Mouse (Mus musculus): ENCODE measurements at regions not wholly inside any gene's neighbourhood (a gene's known extent, or its start where the extent isn't known, plus 50 kb on each side); places are given as distances from the start of the nearest gene placed in this dataset.

DNA sequence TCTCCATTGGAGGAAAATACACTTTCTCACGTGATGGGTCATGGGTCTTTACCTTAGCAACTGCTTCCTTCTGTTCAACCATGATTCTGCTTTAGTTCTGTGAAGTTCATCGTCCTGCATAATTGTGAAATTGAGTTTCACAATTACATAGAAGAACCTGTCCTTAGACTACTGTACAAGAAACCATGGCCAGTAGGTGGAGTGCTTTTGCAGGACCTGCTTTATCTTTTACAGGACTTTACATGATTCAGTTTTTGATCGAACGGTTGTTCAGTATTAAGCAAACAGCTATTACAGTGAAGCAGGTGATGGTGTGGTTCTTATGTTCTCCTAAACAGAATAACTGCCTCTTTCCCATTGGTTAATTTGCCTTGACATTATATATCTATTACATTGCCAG is 910.2 kb upstream of the Tacstd2 start:
- Histone ChIP-seq H3K9ac (replicated peaks) (no peak overlapping the region), H3K9me3 (ENCODE audit: low read length) (peaks cover 2% of the 10 kb centered on the region; the same call in 1 of the 2 replicates), H3K27ac (ENCODE audit: low read depth) (no peak overlapping the region), H3K4me2 (ENCODE audit: low read depth, low read length) (no peak overlapping the region), H3K27me3 (ENCODE audit: insufficient read depth, low read length) (no peaks in the 10 kb centered on the region), H3K36me3 (replicated peaks; ENCODE audit: insufficient read depth, low read length) (no peaks in the 10 kb centered on the region), H3K4me3 (ENCODE audit: low read depth, low read length) (no peak overlapping the region), H3K4me1 (ENCODE audit: insufficient read depth) (no peaks in the 10 kb centered on the region)
- WGBS (ENCODE audit: insufficient replicate concordance) = 68% methylated on average over 4 of the region's 4 CpGs
- no peak for DNase-seq
- TF ChIP-seq CTCF (IDR thresholded peaks at IDR 0.05; ENCODE audit: low read depth) (peak; percentile 15; the same call in 1 of the 2 replicates), EP300 (IDR thresholded peaks at IDR 0.05; ENCODE audit: low read depth) (no peak)
- no peak for ATAC-seq

DNA sequence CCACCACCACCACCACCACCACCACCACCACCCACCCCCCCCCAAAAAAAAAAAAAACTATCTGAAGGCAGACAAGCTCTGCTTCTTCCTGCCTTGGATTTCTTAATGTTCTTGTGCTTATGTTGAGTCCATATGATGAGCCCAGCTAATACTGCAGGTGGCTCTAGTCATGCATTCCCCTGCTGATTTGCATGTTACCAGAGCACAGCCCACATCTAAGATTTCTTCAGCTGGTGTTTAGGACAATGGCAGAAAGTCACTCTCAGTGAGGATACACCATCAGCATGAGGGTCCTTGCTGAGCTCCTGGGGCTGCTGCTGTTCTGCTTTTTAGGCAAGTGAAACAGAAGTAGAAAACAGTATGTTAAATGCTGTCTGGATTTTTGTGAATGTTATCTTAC is 901.6 kb upstream of the Tacstd2 start:
- peak; percentile 40; the same call in 1 of the 2 replicates for ATAC-seq

More for the DNA sequence above, 901.6 kb upstream of the Tacstd2 start:
- H3K27ac ChIP-seq (ENCODE audit: low read depth) = no peak overlapping the region
- no peak overlapping the region for H3K4me2 ChIP-seq (ENCODE audit: low read depth, low read length)
- no peaks in the 10 kb centered on the region for H3K36me3 ChIP-seq (replicated peaks; ENCODE audit: insufficient read depth, low read length)
- H3K9ac ChIP-seq (replicated peaks) = no peak overlapping the region
- H3K4me1 ChIP-seq (ENCODE audit: insufficient read depth) = no peaks in the 10 kb centered on the region
- no peaks in the 10 kb centered on the region for H3K27me3 ChIP-seq (ENCODE audit: insufficient read depth, low read length)
- H3K4me3 ChIP-seq (ENCODE audit: low read depth, low read length) = no peak overlapping the region
- no peak for DNase-seq
- no peaks in the 10 kb centered on the region for H3K9me3 ChIP-seq (ENCODE audit: low read length)
- TF ChIP-seq CTCF (IDR thresholded peaks at IDR 0.05; ENCODE audit: low read depth) (no peak), EP300 (IDR thresholded peaks at IDR 0.05; ENCODE audit: low read depth) (no peak)

Measured in liver, postnatal 0 days (tissue).